Mouse (Mus musculus) embryonic facial prominence, embryonic 11.5 days (tissue): ENCODE results near the gene Hdac10. TPM values are rescaled to one million over a fixed set of nuclear protein-coding genes. Genes with fewer than 3 reads are reported as not detected.

Experiments
- ATAC-seq: fragments of 200-750 bp; cut with Nextera tagmentation; replicated peaks from 2 replicates; pipeline ENCODE4 v1.8.0; 2017; ENCODE audit warnings: low read depth; ENCODE audit not compliant: insufficient number of reproducible peaks, low FRiP score, low TSS enrichment
- DNase-seq: peaks from one replicate; pipeline ENCODE4 v3.0.0-alpha.2; 2015; ENCODE audit warnings: low spot score
- H3K27ac ChIP-seq: fragments of 300-500 bp; sonication (generic); replicated peaks from 2 replicates; pipeline ENCODE4 v1.5.1; 2014; ENCODE audit warnings: mild to moderate bottlenecking, low read depth, low read length, control low read depth
- H3K27me3 ChIP-seq: fragments of 300-500 bp; sonication (generic); 2 replicates; pipeline ENCODE4 v1.6.1; 2014; ENCODE audit warnings: mild to moderate bottlenecking, low read length, moderate library complexity, mixed read lengths; ENCODE audit not compliant: control insufficient read depth, insufficient read depth
- H3K36me3 ChIP-seq: fragments of 300-500 bp; sonication (generic); replicated peaks from 2 replicates; pipeline ENCODE4 v1.6.1; 2014; ENCODE audit warnings: low read depth, mild to moderate bottlenecking, low read length, moderate library complexity, mixed read lengths; ENCODE audit not compliant: control insufficient read depth, insufficient read depth
- H3K4me1 ChIP-seq: fragments of 300-500 bp; sonication (generic); 2 replicates; pipeline ENCODE4 v1.6.1; 2014; ENCODE audit warnings: low read length, mixed read lengths; ENCODE audit not compliant: control insufficient read depth, insufficient read depth
- H3K4me2 ChIP-seq: fragments of 300-500 bp; sonication (generic); 2 replicates; pipeline ENCODE4 v1.6.1; 2014; ENCODE audit warnings: low read depth, mild to moderate bottlenecking, control low read depth, low read length, moderate library complexity
- H3K4me3 ChIP-seq: fragments of 300-500 bp; sonication (generic); 2 replicates; pipeline ENCODE4 v1.5.1; 2014; ENCODE audit warnings: low read depth, low read length, control low read depth
- H3K9ac ChIP-seq: fragments of 300-500 bp; sonication (generic); replicated peaks from 2 replicates; pipeline ENCODE4 v1.6.1; 2014; ENCODE audit warnings: mild to moderate bottlenecking, control low read depth, low read length
- H3K9me3 ChIP-seq: fragments of 300-500 bp; sonication (generic); replicated peaks from 2 replicates; pipeline ENCODE4 v1.6.1; 2016; ENCODE audit warnings: mild to moderate bottlenecking, low read length, inconsistent platforms, mixed read lengths; ENCODE audit not compliant: control insufficient read depth
- WGBS: fragments of 180-500 bp; shearing (Covaris S2); extraction: QIAGEN DNeasy Blood & Tissue Kit; methylation state at CpG from one replicate; pipeline ENCODE4 v1.1.7; 2014; 5-methylcytosine and 5-hydroxymethylcytosine counted together
- polyA plus RNA-seq: library from polyadenylated mRNA; unstranded; fragments of >200 nt; fragmentation: Nextera tagmentation; extraction: Ambion mirVana; gene quantifications from 2 replicates; pipeline ENCODE4 v1.2.1, GENCODE M21; 2014

Hdac10 gene
- polyA plus RNA-seq, 1 experiment from 2014 or later = 10.3 TPM

DNA sequence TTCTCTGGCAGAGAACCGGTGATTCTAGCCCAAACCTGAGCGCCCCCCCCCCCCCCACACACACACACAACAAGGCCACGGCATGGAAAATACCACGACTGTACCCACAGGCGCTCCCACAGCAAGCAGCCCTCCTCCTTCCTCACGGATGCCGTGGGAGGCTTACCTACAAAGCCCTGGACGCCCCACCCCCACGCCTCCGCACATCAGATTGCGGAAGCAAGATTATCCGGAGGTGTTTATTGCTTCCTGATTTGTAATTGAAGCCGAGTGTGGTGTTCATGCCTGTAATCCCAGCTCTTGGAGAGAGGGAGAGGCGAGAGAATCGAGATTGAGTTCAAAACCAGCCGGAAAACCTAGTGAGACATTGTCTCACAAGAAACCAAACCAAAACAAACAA is 18.5 kb upstream of the Hdac10 start:
- Histone ChIP-seq H3K9ac (peak overlapping the region; percentile 18; the same call in 1 of the 2 replicates), H3K9me3 (no peaks in the 10 kb centered on the region), H3K27me3 (peaks cover 28% of the 10 kb centered on the region), H3K4me2 (peak overlapping the region; percentile 57), H3K4me3 (peak overlapping the region; percentile 23; the same call in 1 of the 2 replicates), H3K27ac (no peak overlapping the region), H3K36me3 (no peaks in the 10 kb centered on the region), H3K4me1 (no peaks in the 10 kb centered on the region; the same call in none of the 2 replicates)
- no peak for ATAC-seq
- 8% methylated on average over 15 of the region's 16 CpGs for WGBS
- no peak for DNase-seq

DNA sequence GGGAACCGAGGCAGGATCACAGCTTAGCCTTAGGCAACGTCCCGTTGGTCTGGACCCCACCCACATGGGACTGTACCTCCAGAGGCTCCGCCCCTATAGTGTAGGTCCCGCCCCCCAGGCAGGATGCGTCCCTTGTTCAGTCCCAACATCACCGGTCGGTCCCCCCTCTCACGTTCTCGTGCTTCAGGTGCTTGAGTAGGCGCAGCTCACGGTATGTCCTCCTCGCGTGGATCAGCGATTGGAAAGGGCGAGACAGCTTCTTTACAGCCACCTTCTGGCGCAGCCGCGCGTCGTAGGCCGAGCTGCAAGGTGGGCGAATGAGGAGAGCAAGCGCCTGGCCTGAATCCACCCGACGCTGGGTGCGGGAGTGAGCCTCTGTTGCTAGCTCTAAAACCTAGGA is 18.0 kb upstream of the Hdac10 start:
- Histone ChIP-seq H3K36me3 (no peaks in the 10 kb centered on the region), H3K9me3 (no peaks in the 10 kb centered on the region), H3K9ac (peak overlapping the region; percentile 18), H3K4me2 (peak overlapping the region; percentile 57), H3K27me3 (peaks cover 29% of the 10 kb centered on the region), H3K27ac (no peak overlapping the region), H3K4me1 (no peaks in the 10 kb centered on the region; the same call in none of the 2 replicates), H3K4me3 (peak overlapping the region; percentile 23)
- ATAC-seq (no peak), DNase-seq (peak; percentile 44)
- WGBS = 1% methylated on average over 27 of the region's 27 CpGs

DNA sequence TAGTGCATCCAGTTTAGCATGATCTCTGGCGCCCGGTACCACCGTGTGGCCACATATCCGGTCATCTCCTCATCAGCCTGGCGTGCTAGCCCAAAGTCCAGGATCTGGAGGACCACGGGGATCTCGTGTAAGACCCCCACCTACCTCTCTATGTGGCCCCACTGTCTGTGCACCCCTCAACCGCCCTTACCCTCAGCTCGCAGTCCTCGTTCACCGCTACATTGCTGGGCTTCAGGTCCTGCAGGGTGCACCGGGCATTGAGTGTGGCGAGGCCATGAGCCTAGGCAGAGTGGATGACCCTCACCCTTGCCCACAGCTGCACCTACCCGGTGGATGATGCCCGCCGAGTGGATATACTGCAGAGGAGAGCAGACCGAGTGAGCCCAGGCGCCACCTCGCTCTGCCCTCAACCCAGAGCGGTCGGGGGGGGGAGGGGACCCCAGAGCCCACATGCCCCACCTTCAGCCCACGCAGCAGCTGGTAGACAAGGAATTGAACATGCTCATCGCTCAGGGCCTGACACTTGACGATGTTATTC is 17.4 kb upstream of the Hdac10 start:
- Histone ChIP-seq H3K4me1 (no peaks in the 10 kb centered on the region; the same call in none of the 2 replicates), H3K4me2 (peak overlapping the region; percentile 57; the same call in 1 of the 2 replicates)
- WGBS = 70% methylated on average over 24 of the region's 24 CpGs

DNA sequence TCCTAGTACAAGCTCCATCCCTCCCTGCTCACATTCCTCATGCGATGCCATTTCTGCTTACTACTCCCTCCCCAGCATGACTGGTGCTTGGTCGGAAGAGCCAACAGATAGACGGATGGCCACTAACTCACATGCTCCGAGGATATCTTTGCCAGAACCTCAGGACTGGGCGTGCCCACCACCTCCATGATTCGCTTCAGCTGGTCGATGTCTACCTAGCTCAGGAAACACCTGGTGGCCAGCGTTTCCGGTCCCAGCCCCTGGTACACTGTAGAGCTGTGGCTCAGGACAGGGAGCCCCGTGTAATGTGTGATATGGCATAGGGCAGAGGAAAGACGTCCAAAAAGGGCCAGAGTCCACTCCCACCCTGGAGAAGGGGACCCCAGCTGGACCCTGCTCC is 16.5 kb upstream of the Hdac10 start:
- peaks cover under 1% of the 10 kb centered on the region for H3K4me1 ChIP-seq
- no peak overlapping the region for H3K4me2 ChIP-seq
- WGBS = 87% methylated on average over 11 of the region's 11 CpGs
- ATAC-seq (no peak), DNase-seq (no peak)
- no peak overlapping the region for H3K27ac ChIP-seq
- no peaks in the 10 kb centered on the region for H3K9me3 ChIP-seq
- no peak overlapping the region for H3K4me3 ChIP-seq
- peaks cover 39% of the 10 kb centered on the region for H3K27me3 ChIP-seq
- no peaks in the 10 kb centered on the region for H3K36me3 ChIP-seq
- H3K9ac ChIP-seq = no peak overlapping the region

More for the DNA sequence above, 17.4 kb upstream of the Hdac10 start:
- H3K27me3 ChIP-seq = peaks cover 36% of the 10 kb centered on the region
- ATAC-seq (no peak), DNase-seq (no peak)
- H3K36me3 ChIP-seq = no peaks in the 10 kb centered on the region
- no peak overlapping the region; the same call in 1 of the 2 replicates for H3K4me3 ChIP-seq
- H3K9ac ChIP-seq = no peak overlapping the region
- H3K27ac ChIP-seq = no peak overlapping the region
- H3K9me3 ChIP-seq = no peaks in the 10 kb centered on the region

DNA sequence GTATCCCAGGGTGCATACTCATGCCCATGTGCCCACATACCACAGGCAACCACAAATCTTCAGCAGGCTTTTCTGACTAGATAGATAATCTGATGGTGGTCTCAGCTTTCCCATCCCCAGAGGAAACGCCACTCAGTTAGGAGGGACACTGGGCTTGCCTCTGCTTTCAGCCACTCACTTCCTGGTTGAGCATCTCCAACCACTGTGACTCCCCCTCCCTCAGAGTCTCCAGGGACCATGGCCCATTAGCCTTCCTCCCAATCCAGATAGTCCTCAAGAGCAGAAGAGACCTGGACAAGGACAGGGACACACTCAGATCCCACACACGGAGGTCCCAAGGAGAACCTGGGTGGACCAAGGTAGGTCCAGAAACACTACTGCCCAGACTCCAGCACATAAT is 14.6 kb upstream of the Hdac10 start:
- Histone ChIP-seq H3K4me2 (no peak overlapping the region), H3K4me1 (peaks cover 3% of the 10 kb centered on the region), H3K27ac (no peak overlapping the region), H3K36me3 (no peaks in the 10 kb centered on the region), H3K27me3 (peaks cover 36% of the 10 kb centered on the region), H3K9ac (no peak overlapping the region), H3K4me3 (no peak overlapping the region), H3K9me3 (no peaks in the 10 kb centered on the region)
- ATAC-seq (no peak), DNase-seq (no peak)
- WGBS = 69% methylated on average over 2 of the region's 2 CpGs

DNA sequence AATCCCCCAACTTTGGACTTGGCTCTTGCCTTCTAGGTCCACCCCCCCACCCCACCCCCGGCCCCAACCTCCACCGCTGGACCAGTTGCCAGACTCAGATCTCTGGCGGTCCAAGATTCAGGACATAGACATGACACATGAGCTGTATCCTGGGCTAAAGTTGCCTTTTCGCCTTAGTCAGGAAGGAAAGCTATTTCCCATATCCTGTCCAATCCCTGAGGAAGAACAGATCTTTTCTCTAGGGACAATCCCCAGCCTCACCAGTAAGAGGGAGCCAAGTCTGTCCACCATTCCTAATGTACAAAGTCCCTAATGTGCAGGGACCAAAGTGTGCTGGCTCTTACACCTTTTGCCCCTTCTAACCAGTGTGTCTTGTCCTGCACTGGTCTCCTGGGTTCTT is 13.4 kb upstream of the Hdac10 start:
- Histone ChIP-seq H3K4me2 (no peak overlapping the region), H3K27me3 (peaks cover 25% of the 10 kb centered on the region), H3K27ac (no peak overlapping the region), H3K9ac (no peak overlapping the region), H3K36me3 (no peaks in the 10 kb centered on the region), H3K4me1 (peaks cover 3% of the 10 kb centered on the region), H3K4me3 (no peak overlapping the region), H3K9me3 (no peaks in the 10 kb centered on the region)
- 55% methylated on average over 4 of the region's 4 CpGs for WGBS
- ATAC-seq (no peak), DNase-seq (no peak)

DNA sequence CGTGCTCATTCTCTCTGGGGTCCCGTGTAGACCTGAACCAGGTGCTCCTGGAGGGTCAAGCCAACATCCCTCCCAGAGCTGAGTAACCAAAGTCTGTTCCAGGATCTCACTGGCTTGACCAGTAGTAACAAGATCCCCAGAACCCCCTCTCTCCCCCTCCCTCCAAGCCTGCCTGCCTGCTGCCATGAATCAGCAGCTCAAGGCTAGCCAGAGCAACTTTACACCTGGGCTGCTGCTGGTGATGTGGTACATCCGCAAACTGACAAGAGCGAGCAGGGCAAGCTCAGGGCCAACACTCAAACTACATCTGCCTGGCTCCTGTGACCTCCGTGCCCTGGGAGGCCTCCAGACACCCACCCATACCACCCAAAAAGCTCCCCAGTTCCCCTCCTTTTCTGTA is 12.9 kb upstream of the Hdac10 start:
- H3K27me3 ChIP-seq = peaks cover 24% of the 10 kb centered on the region
- H3K4me2 ChIP-seq = no peak overlapping the region
- 0 out of 2 replicates have a peak, but pooled peaks have one; percentile 5 for ATAC-seq

DNA sequence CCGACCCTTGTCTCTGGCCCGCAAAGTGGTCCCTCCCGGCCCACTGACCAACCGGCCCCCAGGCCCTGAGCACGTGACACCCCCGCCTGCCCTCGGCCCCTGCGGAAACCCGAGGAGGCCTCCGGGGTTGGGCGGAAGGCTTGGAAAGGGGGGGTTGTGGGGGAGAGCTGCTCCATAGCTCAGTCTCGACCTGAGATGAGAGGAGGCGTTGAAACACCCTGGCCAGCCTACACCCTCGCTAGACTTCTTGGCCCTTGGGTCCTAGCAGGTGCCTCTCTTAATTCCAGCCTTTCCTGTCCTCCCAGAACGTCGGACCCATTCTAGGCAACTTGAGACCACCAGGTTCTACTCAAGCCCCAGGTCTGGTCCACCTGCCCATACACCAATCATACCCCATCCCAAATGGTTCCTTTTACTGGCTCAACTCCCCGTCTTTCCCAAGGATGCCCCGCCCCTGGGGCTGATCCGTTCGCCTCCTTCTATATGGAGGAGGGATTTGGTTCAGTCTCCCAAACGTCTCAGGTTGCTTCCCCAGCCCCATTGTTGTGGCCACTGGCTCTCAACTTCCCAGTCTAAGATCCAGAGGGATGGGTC is 12.3 kb upstream of the Hdac10 start, which contains the start of gene Mapk12:
Mapk12 (minus strand) TSS at position 45 of the 594 bp plus-strand sequence.
- Histone ChIP-seq H3K9me3 (no peaks in the 10 kb centered on the region), H3K27me3 (peaks cover 20% of the 10 kb centered on the region), H3K4me2 (peak within 1 kb of the TSS; percentile 98), H3K4me1 (peaks cover 3% of the 10 kb centered on the region), H3K27ac (peak within 1 kb of the TSS; percentile 47; the same call in 1 of the 2 replicates), H3K9ac (peak within 1 kb of the TSS; percentile 67), H3K4me3 (peak within 1 kb of the TSS; percentile 52), H3K36me3 (no peaks in the 10 kb centered on the region)
- WGBS = under 1% methylated on average over 21 of the region's 21 CpGs
- DNase-seq (peak; percentile 61), ATAC-seq (peak; percentile 71)

More for the DNA sequence above, 12.9 kb upstream of the Hdac10 start:
- H3K9ac ChIP-seq = no peak overlapping the region
- H3K36me3 ChIP-seq = no peaks in the 10 kb centered on the region
- no peak overlapping the region for H3K4me3 ChIP-seq
- H3K4me1 ChIP-seq = peaks cover 3% of the 10 kb centered on the region
- peak; percentile 29 for DNase-seq
- no peaks in the 10 kb centered on the region for H3K9me3 ChIP-seq
- H3K27ac ChIP-seq = no peak overlapping the region
- 33% methylated on average over 5 of the region's 5 CpGs for WGBS
